Mouse (Mus musculus) spleen, postnatal 36 days (tissue): ENCODE results near the gene Cers5.
A peak's percentile ranks its signal among the peaks of the same experiment; 100 is the strongest.

Source experiments
- DNase-seq, 2 experiments: peaks; one replicate each; pipeline ENCODE4 v3.0.0; 2022; ENCODE audit warnings: low spot score in 2 of 2, mixed read lengths in 1 of 2

Gene Cers5

GRCm38 (mm10) chr15:99725341-99726155 is 47.1 kb downstream of the Cers5 start, which contains the start of gene Cox14:
Gene Cox14, plus strand, starts transcription at chr15:99725618.
- peak; percentile 95 to 96 for DNase-seq

GRCm38 (mm10) chr15:99724292-99725021 is 48.2 kb downstream of the Cers5 start:
- DNase-seq = peak; percentile 37 to 56

GRCm38 (mm10) chr15:99723515-99724291 is 49.0 kb downstream of the Cers5 start:
- peak; percentile 14 to 29 for DNase-seq

GRCm38 (mm10) chr15:99723120-99723514 is 49.6 kb downstream of the Cers5 start:
- no peak for DNase-seq

- DNase-seq = no peak
These were observed 50.6 kb downstream of the Cers5 start for GRCm38 (mm10) chr15:99721921-99722743.

GRCm38 (mm10) chr15:99719865-99720264 is 52.8 kb downstream of the Cers5 start:
- no peak for DNase-seq

- DNase-seq = no peak
These were observed 54.1 kb downstream of the Cers5 start for GRCm38 (mm10) chr15:99718461-99719021.

GRCm38 (mm10) chr15:99717386-99718334 is 55.0 kb downstream of the Cers5 start, which contains the start of gene Gpd1:
Gene Gpd1, plus strand, starts transcription at chr15:99717515.
- no peak for DNase-seq

- DNase-seq = no peak
These were observed 55.9 kb downstream of the Cers5 start for GRCm38 (mm10) chr15:99716814-99717213.

- no peak for DNase-seq
These were observed 56.5 kb downstream of the Cers5 start for GRCm38 (mm10) chr15:99715982-99716746.

GRCm38 (mm10) chr15:99715361-99715865 is 57.3 kb downstream of the Cers5 start:
- peak; percentile 47 to 68 for DNase-seq

- peak; percentile 56 to 64 for DNase-seq
These were observed 57.8 kb downstream of the Cers5 start for GRCm38 (mm10) chr15:99714858-99715257.

GRCm38 (mm10) chr15:99714206-99714605 is 58.5 kb downstream of the Cers5 start:
- DNase-seq = no peak

- DNase-seq = no peak
These were observed 59.1 kb downstream of the Cers5 start for GRCm38 (mm10) chr15:99713569-99713968.

- no peak for DNase-seq
These were observed 59.8 kb downstream of the Cers5 start for GRCm38 (mm10) chr15:99712666-99713559.

- DNase-seq = no peak
These were observed 61.2 kb downstream of the Cers5 start for GRCm38 (mm10) chr15:99711491-99711890.
